ENCODE assay signal across 7 mouse cellular contexts in genomic region chr7:127020491-127020890, GRCm38 (mm10). TPM values are rescaled to one million over a fixed set of nuclear protein-coding genes. Genes with fewer than 3 reads are reported as not detected.
DNase-seq lines count a peak whose midpoint lies in the region; ATAC-seq and TF ChIP-seq lines count a peak whose summit lies in the region.

No protein-coding gene starts in this region.

- TF ChIP-seq POLR2A in olfactory bulb, adult 2 months (IDR thresholded peaks at IDR 0.05; ENCODE audit: insufficient read depth, low read depth, low read length), result no peak

- peaks cover 45% of the 10 kb centered on the region for H3K36me3 ChIP-seq in lung, embryonic 14.5 days (ENCODE audit: insufficient read depth)
- peaks cover 37% of the 10 kb centered on the region for H3K36me3 ChIP-seq in forebrain, embryonic 12.5 days (replicated peaks)
- H3K36me3 ChIP-seq in limb, embryonic 10.5 days, result peaks cover 45% of the 10 kb centered on the region

- H3K9me3 ChIP-seq in lung, embryonic 14.5 days (ENCODE audit: low read depth, low read length), result no peaks in the 10 kb centered on the region
- H3K9me3 ChIP-seq in forebrain, embryonic 12.5 days, result no peaks in the 10 kb centered on the region
- no peaks in the 10 kb centered on the region for H3K9me3 ChIP-seq in limb, embryonic 10.5 days (replicated peaks)

- peaks cover 20% of the 10 kb centered on the region for H3K4me1 ChIP-seq in lung, embryonic 14.5 days (ENCODE audit: insufficient read depth)
- peaks cover 84% of the 10 kb centered on the region for H3K4me1 ChIP-seq in forebrain, embryonic 12.5 days
- peaks cover 84% of the 10 kb centered on the region for H3K4me1 ChIP-seq in limb, embryonic 10.5 days
- peaks cover 71% of the 10 kb centered on the region for H3K4me1 ChIP-seq in olfactory bulb, adult 2 months (ENCODE audit: control insufficient read depth, insufficient read depth, low read length)

- peak overlapping the region; percentile 74 for H3K4me2 ChIP-seq in lung, embryonic 14.5 days
- peak overlapping the region; percentile 90 for H3K4me2 ChIP-seq in forebrain, embryonic 12.5 days

- peak overlapping the region; percentile 50 for H3K9ac ChIP-seq in lung, embryonic 14.5 days
- peak overlapping the region; percentile 72 for H3K9ac ChIP-seq in forebrain, embryonic 12.5 days

- no peak for DNase-seq in lung, embryonic 14.5 days
- no peak for DNase-seq in lung, postnatal 25 days (ENCODE audit: low spot score)
- DNase-seq in limb, embryonic 10.5 days (ENCODE audit: low spot score), result no peak
- no peak for DNase-seq in layer of hippocampus, adult 8-10 months (ENCODE audit: low spot score in 2 of 2)
- DNase-seq in urinary bladder, adult 18-20 months (ENCODE audit: low spot score in 2 of 2), result no peak

- H3K4me3 ChIP-seq in lung, embryonic 14.5 days (ENCODE audit: low read depth, low read length), result peak overlapping the region; percentile 50
- H3K4me3 ChIP-seq in forebrain, embryonic 12.5 days (replicated peaks), result peak overlapping the region; percentile 48
- H3K4me3 ChIP-seq in limb, embryonic 10.5 days, result peak overlapping the region; percentile 83
- peak overlapping the region; percentile 61 for H3K4me3 ChIP-seq in olfactory bulb, adult 2 months (ENCODE audit: insufficient read depth, low read depth, low read length)

- ATAC-seq in lung, embryonic 14.5 days (ENCODE audit: insufficient read depth), result no peak
- ATAC-seq in forebrain, embryonic 12.5 days (ENCODE audit: low FRiP score), result no peak

- TF ChIP-seq CTCF in lung, embryonic 14.5 days (IDR thresholded peaks at IDR 0.05; ENCODE audit: low read depth), result no peak
- no peak for TF ChIP-seq CTCF in olfactory bulb, adult 2 months (IDR thresholded peaks at IDR 0.05; ENCODE audit: insufficient read depth, low read depth, low read length)

- H3K27me3 ChIP-seq in lung, embryonic 14.5 days (ENCODE audit: insufficient read depth, low read length), result no peaks in the 10 kb centered on the region
- no peaks in the 10 kb centered on the region for H3K27me3 ChIP-seq in forebrain, embryonic 12.5 days
- no peaks in the 10 kb centered on the region for H3K27me3 ChIP-seq in limb, embryonic 10.5 days (ENCODE audit: low read depth, poor library complexity, severe bottlenecking)

- 28% methylated on average over 5 of the region's 5 CpGs for WGBS in lung, embryonic 14.5 days
- WGBS in forebrain, embryonic 12.5 days, result 23% methylated on average over 5 of the region's 5 CpGs
- WGBS in limb, embryonic 10.5 days, result 56% methylated on average over 5 of the region's 5 CpGs
- 15% methylated on average over 5 of the region's 5 CpGs for WGBS in olfactory bulb, adult 2 months

- peak overlapping the region; percentile 67; the same call in 1 of the 2 replicates for H3K27ac ChIP-seq in lung, embryonic 14.5 days (ENCODE audit: low read depth)
- peak overlapping the region; percentile 100 for H3K27ac ChIP-seq in forebrain, embryonic 12.5 days
- peak overlapping the region; percentile 98 for H3K27ac ChIP-seq in limb, embryonic 10.5 days
- peak overlapping the region; percentile 56 for H3K27ac ChIP-seq in olfactory bulb, adult 2 months (ENCODE audit: insufficient read depth, low read depth, low read length)

RNA-seq across cellular contexts. Expression of gene Gm42742, which starts 0.4 kb away (rescaled TPM):
- 37.4 and 54.0 TPM in 2 replicates for polyA plus RNA-seq in lung, embryonic 14.5 days (2014; fragmentation: Nextera tagmentation; extraction: Ambion mirVana)
- 53.3 and 75.4 TPM in 2 replicates for polyA plus RNA-seq in forebrain, embryonic 12.5 days (2016; fragmentation: Nextera tagmentation; extraction: Ambion mirVana)
- 30.8 and 44.7 TPM in 2 replicates for polyA plus RNA-seq in limb, embryonic 10.5 days (2016; fragmentation: Nextera tagmentation; extraction: Ambion mirVana)
- polyA plus RNA-seq in olfactory bulb, adult 2 months (2012; ENCODE audit: insufficient read depth, insufficient read length, low replicate concordance, missing spikeins), result not detected in 2 replicates
- total RNA-seq in layer of hippocampus, adult 8-10 months (2022), result 10 to 100 TPM; 20.5 to 63.0 (median 52.5) TPM

RNA-seq across cellular contexts. Expression of gene Prrt2, which starts 0.5 kb away (rescaled TPM):
- polyA plus RNA-seq in lung, embryonic 14.5 days (2014; fragmentation: Nextera tagmentation; extraction: Ambion mirVana), result 4.7 and 5.9 TPM in 2 replicates
- polyA plus RNA-seq in forebrain, embryonic 12.5 days (2016; fragmentation: Nextera tagmentation; extraction: Ambion mirVana), result 5.0 and 6.5 TPM in 2 replicates
- 2.9 and 4.4 TPM in 2 replicates for polyA plus RNA-seq in limb, embryonic 10.5 days (2016; fragmentation: Nextera tagmentation; extraction: Ambion mirVana)
- polyA plus RNA-seq in olfactory bulb, adult 2 months (2012; ENCODE audit: insufficient read depth, insufficient read length, low replicate concordance, missing spikeins), result not detected in 2 replicates
- 100 to 1,000 TPM; 208 to 223 (median 215) TPM for total RNA-seq in layer of hippocampus, adult 8-10 months (2022)

RNA-seq across cellular contexts. Expression of gene Pagr1a, which starts 3.3 kb away (rescaled TPM):
- polyA plus RNA-seq in lung, embryonic 14.5 days (2014; fragmentation: Nextera tagmentation; extraction: Ambion mirVana), result 21.9 and 44.5 TPM in 2 replicates
- 51.4 and 66.8 TPM in 2 replicates for polyA plus RNA-seq in forebrain, embryonic 12.5 days (2016; fragmentation: Nextera tagmentation; extraction: Ambion mirVana)
- polyA plus RNA-seq in limb, embryonic 10.5 days (2016; fragmentation: Nextera tagmentation; extraction: Ambion mirVana), result 88.5 and 95.0 TPM in 2 replicates
- polyA plus RNA-seq in olfactory bulb, adult 2 months (2012; ENCODE audit: insufficient read depth, insufficient read length, low replicate concordance, missing spikeins), result not detected in 2 replicates
- 10 to 100 TPM; 18.9 to 59.7 (median 27.8) TPM for total RNA-seq in layer of hippocampus, adult 8-10 months (2022)

RNA-seq across cellular contexts. Expression of gene Pagr1b, which starts 4.2 kb away (rescaled TPM):
- polyA plus RNA-seq in lung, embryonic 14.5 days (2014; fragmentation: Nextera tagmentation; extraction: Ambion mirVana), result 0.85 TPM in 1 of 2 replicates, not detected in the other
- polyA plus RNA-seq in forebrain, embryonic 12.5 days (2016; fragmentation: Nextera tagmentation; extraction: Ambion mirVana), result 0.38 and 0.56 TPM in 2 replicates
- 0.90 TPM in 1 of 2 replicates, not detected in the other for polyA plus RNA-seq in limb, embryonic 10.5 days (2016; fragmentation: Nextera tagmentation; extraction: Ambion mirVana)
- not detected in 2 replicates for polyA plus RNA-seq in olfactory bulb, adult 2 months (2012; ENCODE audit: insufficient read depth, insufficient read length, low replicate concordance, missing spikeins)
- not detected for total RNA-seq in layer of hippocampus, adult 8-10 months (2022)

RNA-seq across cellular contexts. Expression of gene Mvp, which starts 6.1 kb away (rescaled TPM):
- polyA plus RNA-seq in lung, embryonic 14.5 days (2014; fragmentation: Nextera tagmentation; extraction: Ambion mirVana), result 7.7 and 8.0 TPM in 2 replicates
- polyA plus RNA-seq in forebrain, embryonic 12.5 days (2016; fragmentation: Nextera tagmentation; extraction: Ambion mirVana), result 4.2 and 4.6 TPM in 2 replicates
- polyA plus RNA-seq in limb, embryonic 10.5 days (2016; fragmentation: Nextera tagmentation; extraction: Ambion mirVana), result 3.3 and 4.0 TPM in 2 replicates
- not detected in 2 replicates for polyA plus RNA-seq in olfactory bulb, adult 2 months (2012; ENCODE audit: insufficient read depth, insufficient read length, low replicate concordance, missing spikeins)
- total RNA-seq in layer of hippocampus, adult 8-10 months (2022), result 10 to 100 TPM; 10.5 to 17.2 (median 14.1) TPM

Comparison
In these comparisons a context has a peak if more than half of its experiments do, and no peak if none do; other contexts are left out.
1. RNA of gene Gm42742, which starts 0.4 kb away (polyA plus RNA-seq): 53.3 to 75.4 TPM in forebrain, embryonic 12.5 days, 30.8 to 44.7 TPM in limb, embryonic 10.5 days and 37.4 to 54.0 TPM in lung, embryonic 14.5 days; not detected in olfactory bulb, adult 2 months; every median in the first group is over 10 times any median in the second.
2. Peak in every context shown above with its lines, with median percentiles within 50 percentile points of each other: H3K27ac ChIP-seq and H3K4me3 ChIP-seq.